Mouse (Mus musculus): Measurements from ENCODE around the gene Alox12e. TPM values are rescaled to one million over a fixed set of nuclear protein-coding genes. Genes with fewer than 3 reads are reported as not detected.
"Not testable (repeated sequence)": the region's sequence is repeated elsewhere in the genome, so short reads cannot be mapped to it uniquely, and the experiment has no call there.

Alox12e gene
- not detected in 2 replicates for total RNA-seq (2014; rRNA removed)
- polyA plus RNA-seq (2012; rRNA removed), result not detected in 2 replicates

- DNase-seq (ENCODE audit: extremely low read depth, low read depth, low spot score), result no peak
- H3K4me1 ChIP-seq (ENCODE audit: control insufficient read depth, insufficient read depth, low read length), result no peaks in the 10 kb centered on the region
- H3K4me3 ChIP-seq (ENCODE audit: insufficient read depth, low read depth, low read length), result no peak within 1 kb of the TSS
- no peak within 1 kb of the TSS for H3K27ac ChIP-seq (replicated peaks; ENCODE audit: insufficient read depth, low read depth, low read length)
- 28% methylated on average over 7 of the region's 7 CpGs for WGBS
- no peak for TF ChIP-seq CTCF (IDR thresholded peaks at IDR 0.05; ENCODE audit: low read depth, low read length)
- TF ChIP-seq POLR2A (IDR thresholded peaks at IDR 0.05; ENCODE audit: extremely low read depth, insufficient read depth, low read length), result no peak
- H3K27me3 ChIP-seq (ENCODE audit: control insufficient read depth, insufficient read depth, low read length), result peaks cover 7% of the 10 kb centered on the region; the same call in 1 of the 2 replicates
- no peaks in the 10 kb centered on the region for H3K79me2 ChIP-seq (ENCODE audit: control insufficient read depth, insufficient read depth, low read length)
- H3K36me3 ChIP-seq (ENCODE audit: control insufficient read depth, insufficient read depth, low read length), result no peaks in the 10 kb centered on the region
- no peak within 1 kb of the TSS for H3K9ac ChIP-seq (ENCODE audit: low read depth, low read length)
Observed at GRCm38 (mm10) chr11:70322528-70322927, at the start of gene Alox12e. Gene Alox12e, minus strand, starts transcription at chr11:70322628.

GRCm38 (mm10) chr11:70368626-70369025 lies 46.2 kb upstream of the Alox12e start:
- WGBS, result 58% methylated on average over 2 of the region's 2 CpGs
- not testable (repeated sequence) for H3K79me2 ChIP-seq (ENCODE audit: control insufficient read depth, insufficient read depth, low read length); H3K4me1 ChIP-seq (ENCODE audit: control insufficient read depth, insufficient read depth, low read length); H3K9ac ChIP-seq (ENCODE audit: low read depth, low read length); H3K36me3 ChIP-seq (ENCODE audit: control insufficient read depth, insufficient read depth, low read length); H3K27ac ChIP-seq (replicated peaks; ENCODE audit: insufficient read depth, low read depth, low read length); DNase-seq (ENCODE audit: extremely low read depth, low read depth, low spot score); H3K27me3 ChIP-seq (ENCODE audit: control insufficient read depth, insufficient read depth, low read length); H3K4me3 ChIP-seq (ENCODE audit: insufficient read depth, low read depth, low read length)

DNA sequence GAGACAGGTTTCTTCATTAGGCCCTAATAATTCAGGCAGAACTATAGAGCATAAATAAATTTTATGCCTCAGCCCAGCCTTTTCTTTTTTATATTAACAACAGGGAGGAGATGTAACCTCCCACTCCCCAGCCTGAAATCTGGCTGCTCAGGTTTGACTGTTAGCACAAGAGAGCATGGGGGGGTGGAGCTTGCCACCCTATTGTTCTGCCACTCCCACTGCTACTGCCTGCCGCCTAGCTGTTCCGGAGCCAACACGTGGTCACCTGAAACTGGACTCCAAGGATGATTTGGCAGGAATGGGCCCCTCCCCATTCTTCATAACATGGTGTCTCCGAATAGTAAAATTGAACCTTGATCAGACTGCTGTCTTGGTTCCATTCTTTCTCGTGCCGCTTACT lies 45.3 kb upstream of the Alox12e start:
- not testable (repeated sequence) for H3K36me3 ChIP-seq (ENCODE audit: control insufficient read depth, insufficient read depth, low read length); H3K79me2 ChIP-seq (ENCODE audit: control insufficient read depth, insufficient read depth, low read length); H3K27me3 ChIP-seq (ENCODE audit: control insufficient read depth, insufficient read depth, low read length); DNase-seq (ENCODE audit: extremely low read depth, low read depth, low spot score); H3K27ac ChIP-seq (replicated peaks; ENCODE audit: insufficient read depth, low read depth, low read length); H3K4me3 ChIP-seq (ENCODE audit: insufficient read depth, low read depth, low read length); H3K9ac ChIP-seq (ENCODE audit: low read depth, low read length); H3K4me1 ChIP-seq (ENCODE audit: control insufficient read depth, insufficient read depth, low read length)
- WGBS, result 86% methylated on average over 6 of the region's 6 CpGs

DNA sequence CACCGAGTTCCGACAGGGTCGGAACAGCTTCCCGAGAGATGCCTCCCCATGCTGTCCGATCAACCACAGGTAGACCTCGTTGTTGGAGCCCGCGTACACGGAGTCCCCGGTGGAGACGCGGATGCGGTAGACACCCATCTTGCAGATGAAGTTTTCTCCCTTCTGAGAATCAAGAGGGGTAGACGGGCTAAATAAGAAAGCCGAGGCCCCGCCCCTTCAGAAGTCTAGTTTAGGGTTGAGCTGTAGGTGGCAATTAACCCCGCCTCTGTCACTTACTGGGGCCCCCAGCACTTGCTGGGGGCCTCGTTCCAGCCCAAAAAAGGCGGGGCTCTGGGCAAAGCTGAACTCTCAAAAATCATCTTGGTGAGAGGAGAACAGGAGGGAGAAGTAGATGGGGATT lies 29.4 kb upstream of the Alox12e start, which contains the start of gene Alox15:
Alox15 (minus strand) TSS at position 164 of the 400 bp plus-strand sequence.
- H3K4me1 ChIP-seq (ENCODE audit: control insufficient read depth, insufficient read depth, low read length), result no peaks in the 10 kb centered on the region
- no peak within 1 kb of the TSS for H3K9ac ChIP-seq (ENCODE audit: low read depth, low read length)
- 1% methylated on average over 19 of the region's 19 CpGs for WGBS
- no peak within 1 kb of the TSS for H3K4me3 ChIP-seq (ENCODE audit: insufficient read depth, low read depth, low read length)
- no peak for TF ChIP-seq CTCF (IDR thresholded peaks at IDR 0.05; ENCODE audit: low read depth, low read length)
- TF ChIP-seq POLR2A (IDR thresholded peaks at IDR 0.05; ENCODE audit: extremely low read depth, insufficient read depth, low read length), result no peak
- no peaks in the 10 kb centered on the region for H3K27me3 ChIP-seq (ENCODE audit: control insufficient read depth, insufficient read depth, low read length)
- no peak for DNase-seq (ENCODE audit: extremely low read depth, low read depth, low spot score)
- no peaks in the 10 kb centered on the region for H3K79me2 ChIP-seq (ENCODE audit: control insufficient read depth, insufficient read depth, low read length)
- no peak within 1 kb of the TSS for H3K27ac ChIP-seq (replicated peaks; ENCODE audit: insufficient read depth, low read depth, low read length)
- no peaks in the 10 kb centered on the region for H3K36me3 ChIP-seq (ENCODE audit: control insufficient read depth, insufficient read depth, low read length)

DNA sequence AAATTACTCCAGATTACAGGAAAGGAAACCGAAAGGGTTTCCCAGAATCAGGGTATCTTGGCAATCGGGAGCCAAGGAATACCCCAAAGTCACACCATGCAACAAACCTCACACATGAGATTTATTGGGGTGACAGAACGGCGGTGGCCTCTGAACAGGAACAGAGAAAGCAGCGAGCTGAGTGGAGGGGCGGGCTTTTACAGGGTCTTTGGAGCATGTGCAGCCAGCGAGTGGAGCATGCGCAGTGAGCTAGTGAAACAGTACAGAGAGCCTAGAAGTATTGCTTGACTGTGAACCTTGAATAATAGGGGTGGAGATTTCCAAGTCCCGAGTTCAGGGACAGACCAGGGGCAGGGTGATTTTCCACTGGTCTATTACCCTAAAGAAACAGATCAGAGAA lies 26.2 kb upstream of the Alox12e start:
- DNase-seq (ENCODE audit: extremely low read depth, low read depth, low spot score), result no peak
- Histone ChIP-seq H3K4me3 (ENCODE audit: insufficient read depth, low read depth, low read length) (no peak overlapping the region), H3K79me2 (ENCODE audit: control insufficient read depth, insufficient read depth, low read length) (no peaks in the 10 kb centered on the region), H3K27ac (replicated peaks; ENCODE audit: insufficient read depth, low read depth, low read length) (no peak overlapping the region), H3K27me3 (ENCODE audit: control insufficient read depth, insufficient read depth, low read length) (0 out of 2 replicates have a peak, but pooled peaks cover 2% of the 10 kb centered on the region), H3K9ac (ENCODE audit: low read depth, low read length) (no peak overlapping the region), H3K36me3 (ENCODE audit: control insufficient read depth, insufficient read depth, low read length) (no peaks in the 10 kb centered on the region), H3K4me1 (ENCODE audit: control insufficient read depth, insufficient read depth, low read length) (no peaks in the 10 kb centered on the region)
- 80% methylated on average over 9 of the region's 9 CpGs for WGBS
- TF ChIP-seq POLR2A (IDR thresholded peaks at IDR 0.05; ENCODE audit: extremely low read depth, insufficient read depth, low read length) (no peak), CTCF (IDR thresholded peaks at IDR 0.05; ENCODE audit: low read depth, low read length) (no peak)

- Histone ChIP-seq H3K27me3 (ENCODE audit: control insufficient read depth, insufficient read depth, low read length) (0 out of 2 replicates have a peak, but pooled peaks cover 2% of the 10 kb centered on the region), H3K4me3 (ENCODE audit: insufficient read depth, low read depth, low read length) (no peak overlapping the region), H3K27ac (replicated peaks; ENCODE audit: insufficient read depth, low read depth, low read length) (no peak overlapping the region), H3K4me1 (ENCODE audit: control insufficient read depth, insufficient read depth, low read length) (no peaks in the 10 kb centered on the region), H3K9ac (ENCODE audit: low read depth, low read length) (no peak overlapping the region), H3K36me3 (ENCODE audit: control insufficient read depth, insufficient read depth, low read length) (no peaks in the 10 kb centered on the region), H3K79me2 (ENCODE audit: control insufficient read depth, insufficient read depth, low read length) (no peaks in the 10 kb centered on the region)
- TF ChIP-seq CTCF (IDR thresholded peaks at IDR 0.05; ENCODE audit: low read depth, low read length) (no peak), POLR2A (IDR thresholded peaks at IDR 0.05; ENCODE audit: extremely low read depth, insufficient read depth, low read length) (no peak)
- 78% methylated on average over 10 of the region's 10 CpGs for WGBS
- DNase-seq (ENCODE audit: extremely low read depth, low read depth, low spot score), result no peak
Observed at GRCm38 (mm10) chr11:70347861-70348260, 25.4 kb upstream of the Alox12e start.

All from liver, adult 2 months (tissue).